31 mouse cellular contexts compared by ENCODE assay signal in the genomic region with DNA sequence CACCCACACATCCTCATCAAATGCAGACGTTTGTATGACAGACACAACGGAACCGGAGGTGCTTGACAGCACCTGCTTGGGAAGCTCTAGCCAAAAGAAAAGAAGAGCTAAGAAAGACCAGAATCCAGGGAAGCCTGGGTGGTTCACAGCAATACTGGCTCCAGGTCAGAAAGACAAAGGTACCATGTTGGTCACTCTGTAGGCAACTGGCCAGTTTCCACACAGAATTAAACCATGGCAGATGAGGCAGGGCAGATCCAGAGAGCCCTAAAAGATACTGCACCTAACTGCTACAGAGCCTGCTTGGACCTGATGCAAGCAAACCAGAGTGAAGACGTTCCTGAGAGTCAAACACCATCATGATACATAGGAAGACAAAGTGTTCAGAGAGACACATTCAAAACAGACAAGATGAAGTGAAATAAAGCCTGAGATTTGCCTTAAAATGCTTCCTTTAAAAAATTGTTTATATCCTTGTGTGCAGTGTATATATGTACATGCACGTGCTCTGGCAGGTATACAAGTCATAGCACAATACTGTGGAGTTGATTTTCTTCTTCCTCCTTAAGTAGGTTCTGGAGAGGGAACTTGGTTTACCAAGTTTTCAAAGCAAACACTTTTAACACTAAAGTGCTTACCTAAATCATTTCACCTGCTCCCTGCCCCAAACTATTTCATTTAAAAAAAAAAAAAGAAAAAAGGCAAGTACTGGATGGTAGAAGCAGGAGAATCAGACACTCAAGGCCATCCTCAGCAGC. TPM values are rescaled to one million over a fixed set of nuclear protein-coding genes. Genes with fewer than 3 reads are reported as not detected.
DNase-seq lines count a peak whose midpoint lies in the region; ATAC-seq lines count a peak whose summit lies in the region.
"Had no signal": no experiment of that assay in that cellular context is flagged by ENCODE, and none has a peak within 500 bp of the region (broad histone marks: within the 10 kb centered on the region; RNA-seq: fewer than 3 reads in every experiment).

No protein-coding gene starts in this region.

- H3K9me3 ChIP-seq in kidney, embryonic 15.5 days (replicated peaks) = no peaks in the 10 kb centered on the region
- H3K9me3 ChIP-seq: embryonic facial prominence, embryonic 10.5 days; embryonic facial prominence, embryonic 15.5 days; forebrain, embryonic 12.5 days; heart, embryonic 13.5 days; limb, embryonic 10.5 days; limb, embryonic 15.5 days; liver, embryonic 13.5 days; midbrain, embryonic 13.5 days; neural tube, embryonic 15.5 days had no signal

- 68% methylated on average over 5 of the region's 5 CpGs for WGBS in kidney, embryonic 15.5 days

- peak; percentile 45 for DNase-seq in lung, postnatal 25 days (ENCODE audit: low spot score)
- DNase-seq in lung, adult 18-20 months = no peak
- peak; percentile 26 for DNase-seq in cerebellum, adult 11-12 months
- DNase-seq in cerebellum, adult 9-11 months = peak; percentile 31
- DNase-seq in c-Kit-positive CD71-positive TER-119-positive erythroid progenitor cells, embryonic 14.5 days (ENCODE audit: low spot score) = no peak
- DNase-seq in layer of hippocampus, postnatal 14 days (ENCODE audit: low spot score in 2 of 2) = no peak
- DNase-seq: adrenal gland, postnatal 10 days; forebrain, postnatal 0 days; gastrocnemius, postnatal 10 days; heart, postnatal 10 days; kidney, adult 11 months; kidney, postnatal 36 days; liver, embryonic 13.5 days; lung, embryonic 14.5 days; right cerebral cortex, adult 18-20 months; right cerebral cortex, postnatal 4 days; thymus, adult 2 months; thymus, postnatal 36 days had no signal

- H3K27ac ChIP-seq in kidney, embryonic 15.5 days = no peak overlapping the region
- H3K27ac ChIP-seq: embryonic facial prominence, embryonic 10.5 days; embryonic facial prominence, embryonic 15.5 days; forebrain, embryonic 12.5 days; heart, embryonic 13.5 days; hindbrain, embryonic 14.5 days; layer of hippocampus, adult 2 months; limb, embryonic 10.5 days; limb, embryonic 15.5 days; liver, embryonic 13.5 days; macrophage; midbrain, embryonic 13.5 days; neural tube, embryonic 15.5 days had no signal

- peaks cover 75% of the 10 kb centered on the region for H3K36me3 ChIP-seq in kidney, embryonic 15.5 days

- no peak overlapping the region for H3K4me3 ChIP-seq in kidney, embryonic 15.5 days (replicated peaks)
- H3K4me3 ChIP-seq: embryonic facial prominence, embryonic 10.5 days; embryonic facial prominence, embryonic 15.5 days; forebrain, embryonic 12.5 days; heart, embryonic 13.5 days; layer of hippocampus, adult 2 months; limb, embryonic 10.5 days; limb, embryonic 15.5 days; liver, embryonic 13.5 days; midbrain, embryonic 13.5 days; neural tube, embryonic 15.5 days had no signal

- no peak overlapping the region for H3K9ac ChIP-seq in kidney, embryonic 15.5 days
- H3K9ac ChIP-seq: embryonic facial prominence, embryonic 15.5 days; forebrain, embryonic 12.5 days; forebrain, postnatal 0 days; heart, embryonic 13.5 days; hindbrain, embryonic 14.5 days; limb, embryonic 15.5 days; liver, embryonic 13.5 days; lung, embryonic 14.5 days; midbrain, embryonic 13.5 days; neural tube, embryonic 15.5 days had no signal

- H3K27me3 ChIP-seq in kidney, embryonic 15.5 days = no peaks in the 10 kb centered on the region
- H3K27me3 ChIP-seq: embryonic facial prominence, embryonic 15.5 days; forebrain, embryonic 12.5 days; heart, embryonic 13.5 days; limb, embryonic 15.5 days; liver, embryonic 13.5 days; midbrain, embryonic 13.5 days; neural tube, embryonic 15.5 days; Patski had no signal

- no peak overlapping the region for H3K4me2 ChIP-seq in kidney, embryonic 15.5 days
- H3K4me2 ChIP-seq: embryonic facial prominence, embryonic 15.5 days; forebrain, embryonic 12.5 days; heart, embryonic 13.5 days; hindbrain, embryonic 14.5 days; limb, embryonic 15.5 days; liver, embryonic 13.5 days; lung, embryonic 14.5 days; midbrain, embryonic 13.5 days; neural tube, embryonic 15.5 days had no signal

- H3K4me1 ChIP-seq in kidney, embryonic 15.5 days = no peaks in the 10 kb centered on the region
- H3K4me1 ChIP-seq: embryonic facial prominence, embryonic 10.5 days; embryonic facial prominence, embryonic 15.5 days; forebrain, embryonic 12.5 days; limb, embryonic 15.5 days; midbrain, embryonic 13.5 days; neural tube, embryonic 15.5 days had no signal

- no peak for ATAC-seq in kidney, embryonic 15.5 days (replicated peaks; ENCODE audit: low FRiP score)
- ATAC-seq: forebrain, postnatal 0 days; midbrain, embryonic 13.5 days; Patski had no signal

RNA-seq across cellular contexts. Expression of gene Vps13d, which starts 44.3 kb away (rescaled TPM):
- 10 to 100 TPM; 68.2 to 75.9 TPM for total RNA-seq in layer of hippocampus, postnatal 14 days (2021)
- polyA plus RNA-seq in kidney, embryonic 15.5 days (2015; fragmentation: Nextera tagmentation; extraction: Ambion mirVana) = 9.9 and 10.1 TPM in 2 replicates

Comparison
In these comparisons a context has a peak if more than half of its experiments do, and no peak if none do; other contexts are left out.
1. DNase-seq: peak in lung, postnatal 25 days (single experiment), cerebellum, adult 11-12 months (single experiment) and cerebellum, adult 9-11 months (single experiment); none in lung, adult 18-20 months (0 of 2), c-Kit-positive CD71-positive TER-119-positive erythroid progenitor cells, embryonic 14.5 days (single experiment) and layer of hippocampus, postnatal 14 days (0 of 2).